Comparison of ENCODE assay signal across 9 mouse cellular contexts in genomic region chr8:120898008-120898407, GRCm38 (mm10).
DNase-seq lines count a peak whose midpoint lies in the region; ATAC-seq and TF ChIP-seq lines count a peak whose summit lies in the region.
"Had no signal": no experiment of that assay in that cellular context is flagged by ENCODE, and none has a peak within 500 bp of the region (broad histone marks: within the 10 kb centered on the region; RNA-seq: fewer than 3 reads in every experiment).

No protein-coding gene starts in this region.

- H3K9ac ChIP-seq in midbrain, postnatal 0 days (replicated peaks; ENCODE audit: low read length, poor library complexity, severe bottlenecking) = no peak overlapping the region
- H3K9ac ChIP-seq in midbrain, embryonic 11.5 days (ENCODE audit: low read length) = no peak overlapping the region
- no peak overlapping the region for H3K9ac ChIP-seq in intestine, postnatal 0 days (ENCODE audit: low read depth, low read length)
- H3K9ac ChIP-seq: heart, embryonic 15.5 days had no signal

- H3K9me3 ChIP-seq in midbrain, postnatal 0 days (ENCODE audit: low read length) = no peaks in the 10 kb centered on the region
- no peaks in the 10 kb centered on the region for H3K9me3 ChIP-seq in midbrain, embryonic 11.5 days (ENCODE audit: control insufficient read depth, low read length)
- H3K9me3 ChIP-seq in intestine, postnatal 0 days (ENCODE audit: control insufficient read depth) = no peaks in the 10 kb centered on the region
- H3K9me3 ChIP-seq: heart, embryonic 15.5 days had no signal

- TF ChIP-seq CTCF in midbrain, postnatal 0 days (IDR thresholded peaks at IDR 0.05) = peak; percentile 80
- peak; percentile 88 for TF ChIP-seq CTCF in intestine, postnatal 0 days (IDR thresholded peaks at IDR 0.05; ENCODE audit: low read depth)

- WGBS in midbrain, postnatal 0 days = 63% methylated on average over 4 of the region's 4 CpGs
- WGBS in midbrain, embryonic 11.5 days = 54% methylated on average over 4 of the region's 4 CpGs
- 52% methylated on average over 4 of the region's 4 CpGs for WGBS in intestine, postnatal 0 days

- H3K27me3 ChIP-seq in midbrain, postnatal 0 days (ENCODE audit: insufficient read depth, low read length) = peaks cover 30% of the 10 kb centered on the region
- peaks cover 26% of the 10 kb centered on the region for H3K27me3 ChIP-seq in midbrain, embryonic 11.5 days (ENCODE audit: control insufficient read depth, insufficient read depth, low read length)
- H3K27me3 ChIP-seq in intestine, postnatal 0 days (replicated peaks; ENCODE audit: control insufficient read depth, insufficient read depth, low read length) = peaks cover 12% of the 10 kb centered on the region; the same call in 1 of the 2 replicates

- H3K4me2 ChIP-seq in midbrain, postnatal 0 days (ENCODE audit: low read depth, low read length, poor library complexity, severe bottlenecking) = no peak overlapping the region
- H3K4me2 ChIP-seq in midbrain, embryonic 11.5 days = no peak overlapping the region
- H3K4me2 ChIP-seq in intestine, postnatal 0 days (replicated peaks; ENCODE audit: low read depth) = no peak overlapping the region
- H3K4me2 ChIP-seq: heart, embryonic 15.5 days had no signal

- H3K27ac ChIP-seq in midbrain, postnatal 0 days (ENCODE audit: low read depth, low read length) = no peak overlapping the region
- H3K27ac ChIP-seq in midbrain, embryonic 11.5 days (ENCODE audit: low read depth, low read length) = no peak overlapping the region
- H3K27ac ChIP-seq in intestine, postnatal 0 days (ENCODE audit: low read depth, low read length) = no peak overlapping the region
- H3K27ac ChIP-seq: heart, embryonic 15.5 days had no signal

- 0 out of 2 replicates have a peak, but pooled peaks cover 5% of the 10 kb centered on the region for H3K4me1 ChIP-seq in midbrain, postnatal 0 days (ENCODE audit: insufficient read depth, low read length)
- H3K4me1 ChIP-seq in midbrain, embryonic 11.5 days (ENCODE audit: control insufficient read depth, insufficient read depth, low read length) = peaks cover 17% of the 10 kb centered on the region
- H3K4me1 ChIP-seq in intestine, postnatal 0 days (replicated peaks; ENCODE audit: control insufficient read depth, insufficient read depth, low read length) = no peaks in the 10 kb centered on the region

- ATAC-seq in midbrain, postnatal 0 days (ENCODE audit: low FRiP score) = no peak
- ATAC-seq in midbrain, embryonic 11.5 days (ENCODE audit: low FRiP score) = no peak
- no peak for ATAC-seq in intestine, postnatal 0 days
- ATAC-seq in inflammation-experienced regulatory T-cells, adult 6 months = no peak

- no peak overlapping the region for H3K4me3 ChIP-seq in midbrain, postnatal 0 days (ENCODE audit: low read depth, low read length)
- no peak overlapping the region for H3K4me3 ChIP-seq in midbrain, embryonic 11.5 days (ENCODE audit: low read depth, low read length)
- no peak overlapping the region for H3K4me3 ChIP-seq in intestine, postnatal 0 days (ENCODE audit: low read depth, low read length)
- H3K4me3 ChIP-seq: heart, embryonic 15.5 days had no signal

- no peaks in the 10 kb centered on the region for H3K36me3 ChIP-seq in midbrain, postnatal 0 days (ENCODE audit: insufficient read depth, low read length)
- H3K36me3 ChIP-seq in midbrain, embryonic 11.5 days (ENCODE audit: control insufficient read depth, insufficient read depth, low read length) = no peaks in the 10 kb centered on the region
- H3K36me3 ChIP-seq in intestine, postnatal 0 days (ENCODE audit: control insufficient read depth, insufficient read depth) = no peaks in the 10 kb centered on the region
- H3K36me3 ChIP-seq: heart, embryonic 15.5 days had no signal

- DNase-seq in cerebellum, postnatal 10 days = peak; percentile 72 to 76
- no peak for DNase-seq in cerebellum, adult 11-12 months
- peak; percentile 24 for DNase-seq in midbrain, postnatal 0 days (ENCODE audit: low spot score)
- no peak for DNase-seq in midbrain, embryonic 11.5 days (ENCODE audit: low spot score, missing footprints)
- DNase-seq in c-Kit-positive CD71-positive TER-119-positive erythroid progenitor cells, embryonic 14.5 days (ENCODE audit: low spot score) = peak; percentile 30
- peak; percentile 29 for DNase-seq in naive thymus-derived CD4-positive, alpha-beta T cell, adult 2 months (ENCODE audit: low read depth)

Comparison
In these comparisons a context has a peak if more than half of its experiments do, and no peak if none do; other contexts are left out.
1. DNase-seq: peak in cerebellum, postnatal 10 days (2 of 2), midbrain, postnatal 0 days (single experiment), c-Kit-positive CD71-positive TER-119-positive erythroid progenitor cells, embryonic 14.5 days (single experiment) and naive thymus-derived CD4-positive, alpha-beta T cell, adult 2 months (single experiment); none in cerebellum, adult 11-12 months (single experiment) and midbrain, embryonic 11.5 days (single experiment).